Mouse (Mus musculus) erythroblast, embryonic 14.5 days (primary cell): Measurements from ENCODE around the gene Erc2.

Experiments used
- GATA1 ChIP-seq: IDR thresholded peaks from 2 replicates; pipeline ENCODE4 v1.6.1; 2012; ENCODE audit warnings: low read length, inconsistent platforms, mixed read lengths
- TAL1 ChIP-seq: IDR thresholded peaks from 3 replicates; pipeline ENCODE4 v1.6.1; 2012; ENCODE audit warnings: low read length, inconsistent platforms, mixed read lengths

DNA sequence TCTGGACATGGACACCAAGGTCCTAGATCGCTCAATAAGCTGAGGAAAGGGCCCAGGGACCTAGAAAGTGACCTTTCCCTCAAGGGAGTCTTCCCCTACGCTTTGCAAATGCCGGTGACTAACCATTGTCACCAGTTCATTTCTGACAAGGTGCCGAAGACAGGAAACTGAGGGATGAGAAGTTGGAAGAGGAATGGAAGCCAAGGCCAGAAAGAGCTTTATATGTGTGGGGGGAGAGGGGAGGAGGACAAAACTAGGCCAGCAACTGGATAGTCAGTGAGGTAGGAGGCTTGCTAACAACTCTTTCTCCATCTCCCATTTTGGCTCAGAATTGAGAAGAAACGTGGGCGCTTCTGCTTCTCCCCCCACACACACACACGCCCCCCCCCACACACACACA is 791.3 kb downstream of the Erc2 start:
- TF ChIP-seq TAL1 (no peak), GATA1 (no peak)
